Mouse (Mus musculus) left cerebral cortex, postnatal 36 days (tissue): ENCODE results near the gene Gm17720. TPM values are rescaled to one million over a fixed set of nuclear protein-coding genes. Genes with fewer than 3 reads are reported as not detected.
A peak's percentile ranks its signal among the peaks of the same experiment; 100 is the strongest.
"Not testable (repeated sequence)": the region's sequence is repeated elsewhere in the genome, so short reads cannot be mapped to it uniquely, and the experiment has no call there.

Experiments used
- DNase-seq, 2 experiments: peaks; one replicate each; pipeline ENCODE4 v3.0.0; 2021 to 2022; ENCODE audit warnings: low spot score in 2 of 2, mixed read lengths in 1 of 2
- intact Hi-C: fragments of 180-260 bp; cut with DNase I; formaldehyde crosslinking; loops from one replicate; pipeline ENCODE4 v1.15.1; 2025
- total RNA-seq, 2 experiments: library from RNA; stranded (reverse); gene quantifications; 2 replicates each; pipeline ENCODE4 v1.2.3; 2021

The Gm17720 gene
- total RNA-seq, 2 experiments from 2014 or later = not detected

GRCm38 (mm10) chr8:110058207-110058606 is 44.3 kb downstream of the Gm17720 start:
- DNase-seq = no peak
- intact Hi-C loops = no loop called here

GRCm38 (mm10) chr8:110051208-110051607 is 51.3 kb downstream of the Gm17720 start:
- intact Hi-C loops = no loop called here
- no peak for DNase-seq

- no peak for DNase-seq
- intact Hi-C loops = no loop called here
These were observed 62.0 kb downstream of the Gm17720 start for GRCm38 (mm10) chr8:110040509-110040908.

- intact Hi-C loops = no loop called here
- no peak for DNase-seq
These were observed 62.9 kb downstream of the Gm17720 start, which contains the start of gene Chst4 for GRCm38 (mm10) chr8:110039659-110040058. Gene Chst4, minus strand, starts transcription at chr8:110039740.

GRCm38 (mm10) chr8:110039216-110039615 is 63.3 kb downstream of the Gm17720 start:
- no peak for DNase-seq
- intact Hi-C loops = no loop called here

- peak in 1 of 2 experiments; percentile 9 for DNase-seq
- intact Hi-C loops = no loop called here
These were observed 66.4 kb downstream of the Gm17720 start for GRCm38 (mm10) chr8:110036156-110036555.

- no peak for DNase-seq
- intact Hi-C loops = no loop called here
These were observed 68.2 kb downstream of the Gm17720 start for GRCm38 (mm10) chr8:110034331-110034730.

GRCm38 (mm10) chr8:110033771-110034170 is 68.8 kb downstream of the Gm17720 start:
- DNase-seq, intact Hi-C loops: not testable (repeated sequence)

Other genes with a start within 250 kb of the Gm17720 start
- 10 to 100 TPM; 31.9 to 39.3 TPM for gene Phlpp2, start 234.2 kb downstream of the Gm17720 start, total RNA-seq
- gene Marveld3, start 140.6 kb downstream of the Gm17720 start, total RNA-seq = under 1 TPM; 0.20 to 0.25 TPM
- gene Tat, start 112.3 kb downstream of the Gm17720 start, total RNA-seq = not detected
- under 1 TPM; 0.17 to 0.32 TPM for gene Chst4, start 63.0 kb downstream of the Gm17720 start, total RNA-seq
- gene Zfp612, start 23.0 kb downstream of the Gm17720 start, total RNA-seq = 10 to 100 TPM; 36.5 to 40.1 TPM
- gene Gm21964, start 1.5 kb downstream of the Gm17720 start, total RNA-seq = not detected
- gene Calb2, start 65.5 kb upstream of the Gm17720 start, total RNA-seq = 10 to 100 TPM; 13.3 to 27.0 TPM
- gene Cmtr2, start 112.9 kb upstream of the Gm17720 start, total RNA-seq = 1 to 10 TPM; 4.5 to 6.2 TPM
- under 1 TPM; 0.42 to 0.48 TPM for gene Hydin, start 164.2 kb upstream of the Gm17720 start, total RNA-seq